Mouse (Mus musculus) urinary bladder, postnatal 36 days (tissue): ENCODE results near the gene Kcp.
A peak's percentile ranks its signal among the peaks of the same experiment; 100 is the strongest.

Source experiments
- DNase-seq, 2 experiments: peaks; one replicate each; pipeline ENCODE4 v3.0.0; 2022; ENCODE audit warnings: low spot score in 2 of 2, mixed read lengths in 1 of 2

Gene Kcp

DNA sequence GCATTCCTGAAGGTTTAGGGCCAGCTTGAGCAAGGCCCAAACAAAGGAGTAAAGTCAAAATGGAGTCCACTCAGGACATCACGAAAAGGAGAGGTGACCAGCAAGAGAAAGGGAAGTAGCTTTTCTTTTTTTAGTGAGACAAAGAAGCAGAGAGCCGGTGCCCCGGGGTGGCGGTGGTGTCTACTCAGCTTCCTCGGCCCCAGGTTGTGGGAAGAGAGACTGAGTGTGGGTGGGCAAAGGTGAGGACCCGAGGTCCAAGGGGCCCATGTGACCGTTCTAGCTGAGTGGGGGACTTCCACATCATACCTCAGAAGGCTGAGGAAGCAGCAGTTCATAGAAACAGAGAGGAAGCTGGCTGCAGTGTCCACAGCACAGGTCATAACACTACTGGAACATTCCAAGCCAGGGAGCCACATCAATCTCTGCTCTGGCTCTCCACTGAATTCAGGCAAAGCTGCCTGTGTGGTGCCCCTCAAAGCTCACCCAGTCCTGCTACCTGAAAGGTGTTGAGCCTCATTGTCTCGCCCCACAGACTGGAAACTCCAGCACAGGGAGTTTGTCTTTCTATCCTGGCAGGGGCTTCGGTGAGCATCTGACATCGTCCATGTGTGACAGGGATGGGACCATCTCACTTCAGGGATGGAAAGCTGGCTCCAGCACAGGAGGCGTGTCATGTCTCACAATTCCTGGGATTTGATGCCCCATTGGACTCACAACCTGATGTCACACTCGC, 15.7 kb upstream of the Kcp start:
- no peak for DNase-seq

- DNase-seq: no peak
These were observed 15.0 kb upstream of the Kcp start for GRCm38 (mm10) chr6:29522626-29523300.

DNA sequence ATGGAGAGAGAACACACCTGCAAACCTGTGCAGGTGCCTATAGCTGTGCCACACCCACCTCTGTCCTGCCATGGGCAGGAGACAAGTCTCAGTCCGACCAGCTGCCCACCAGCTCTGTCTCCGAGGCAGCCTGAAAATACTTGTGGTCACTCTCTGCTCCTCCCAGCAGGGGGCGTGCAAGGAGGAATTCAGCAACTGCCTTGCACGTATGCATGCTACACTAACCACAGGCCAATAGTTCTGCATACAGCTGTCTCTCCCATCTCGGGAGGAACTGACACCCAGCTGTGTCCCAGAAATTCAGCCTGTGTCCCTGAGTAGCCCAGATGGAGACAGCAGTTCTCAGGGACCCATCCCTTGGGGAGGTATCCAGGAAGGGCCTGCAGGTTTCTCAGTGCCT, 9.4 kb upstream of the Kcp start:
- DNase-seq: peak; percentile 69 to 75

- DNase-seq: peak in 1 of 2 experiments; percentile 30
These were observed 5.5 kb upstream of the Kcp start for GRCm38 (mm10) chr6:29513284-29513683.

DNA sequence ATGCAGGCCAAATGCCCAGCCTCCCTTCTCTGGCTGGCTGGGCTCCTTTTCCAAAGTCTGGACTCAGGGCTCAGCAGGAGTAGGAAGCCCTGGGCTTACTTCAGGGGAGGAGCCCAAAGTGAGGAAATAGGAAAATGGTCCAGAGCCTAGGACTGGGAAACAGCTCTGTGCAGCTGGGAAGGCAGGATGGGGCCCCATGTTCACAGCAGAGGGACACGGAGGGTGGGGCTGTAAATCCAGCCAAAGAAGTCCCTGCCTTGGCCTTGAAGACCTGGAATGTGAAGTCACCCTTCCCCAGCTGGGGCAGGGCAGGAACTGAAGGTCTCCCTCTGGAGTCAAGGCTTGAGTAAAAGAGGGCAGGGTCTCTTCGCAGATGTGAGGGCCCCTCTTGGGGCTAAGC, 1.3 kb upstream of the Kcp start:
- no peak for DNase-seq

- DNase-seq: no peak
These were observed 918 bp downstream of the Kcp start for GRCm38 (mm10) chr6:29506834-29507233.

- DNase-seq: no peak
These were observed 2.3 kb downstream of the Kcp start for GRCm38 (mm10) chr6:29505493-29505892.

- no peak for DNase-seq
These were observed 6.2 kb downstream of the Kcp start for GRCm38 (mm10) chr6:29501599-29501998.

- no peak for DNase-seq
These were observed 6.9 kb downstream of the Kcp start for GRCm38 (mm10) chr6:29500810-29501209.

- no peak for DNase-seq
These were observed 7.6 kb downstream of the Kcp start for GRCm38 (mm10) chr6:29500177-29500576.

DNA sequence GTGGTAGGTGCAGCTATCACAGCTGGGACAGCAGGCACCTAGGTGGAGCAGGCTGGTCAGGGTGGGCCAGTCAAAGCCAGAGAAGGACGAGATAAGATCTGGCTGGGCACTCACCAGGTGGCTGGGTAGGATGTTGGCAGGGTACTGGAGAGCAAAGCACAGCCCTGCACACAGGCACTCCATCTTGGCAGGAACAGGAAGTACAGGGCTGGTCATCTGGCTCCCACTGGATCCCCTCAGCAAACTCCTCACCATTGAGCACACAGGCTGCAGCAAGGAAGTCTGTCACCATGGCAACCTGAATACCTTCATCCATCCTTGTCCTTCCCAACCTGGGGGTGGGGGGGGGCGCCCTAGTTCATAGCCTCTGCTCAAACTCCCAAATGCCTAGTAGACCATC, 10.0 kb downstream of the Kcp start:
- no peak for DNase-seq

- no peak for DNase-seq
These were observed 11.5 kb downstream of the Kcp start for GRCm38 (mm10) chr6:29496270-29496669.

DNA sequence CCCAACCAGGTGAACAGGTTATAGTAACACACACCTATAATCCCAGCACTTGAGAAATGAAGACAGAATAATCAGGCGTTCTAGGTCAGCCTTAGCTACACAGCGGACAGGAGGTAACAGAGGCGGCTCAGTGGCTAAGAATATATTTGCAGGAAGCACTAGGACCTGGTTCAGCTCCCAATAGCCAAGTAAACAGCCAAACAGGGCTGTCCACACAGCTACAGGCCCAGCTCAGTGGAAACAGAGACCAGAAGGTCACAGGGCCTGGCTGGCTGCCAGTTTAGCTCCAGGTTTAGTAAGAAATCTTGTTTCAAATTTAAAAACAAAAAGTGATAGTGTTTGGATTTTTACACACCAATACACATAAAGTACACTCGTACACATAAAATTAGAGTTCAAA, 13.7 kb downstream of the Kcp start:
- DNase-seq: peak in 1 of 2 experiments; percentile 38

- DNase-seq: no peak
These were observed 21.8 kb downstream of the Kcp start for GRCm38 (mm10) chr6:29485951-29486350.

DNA sequence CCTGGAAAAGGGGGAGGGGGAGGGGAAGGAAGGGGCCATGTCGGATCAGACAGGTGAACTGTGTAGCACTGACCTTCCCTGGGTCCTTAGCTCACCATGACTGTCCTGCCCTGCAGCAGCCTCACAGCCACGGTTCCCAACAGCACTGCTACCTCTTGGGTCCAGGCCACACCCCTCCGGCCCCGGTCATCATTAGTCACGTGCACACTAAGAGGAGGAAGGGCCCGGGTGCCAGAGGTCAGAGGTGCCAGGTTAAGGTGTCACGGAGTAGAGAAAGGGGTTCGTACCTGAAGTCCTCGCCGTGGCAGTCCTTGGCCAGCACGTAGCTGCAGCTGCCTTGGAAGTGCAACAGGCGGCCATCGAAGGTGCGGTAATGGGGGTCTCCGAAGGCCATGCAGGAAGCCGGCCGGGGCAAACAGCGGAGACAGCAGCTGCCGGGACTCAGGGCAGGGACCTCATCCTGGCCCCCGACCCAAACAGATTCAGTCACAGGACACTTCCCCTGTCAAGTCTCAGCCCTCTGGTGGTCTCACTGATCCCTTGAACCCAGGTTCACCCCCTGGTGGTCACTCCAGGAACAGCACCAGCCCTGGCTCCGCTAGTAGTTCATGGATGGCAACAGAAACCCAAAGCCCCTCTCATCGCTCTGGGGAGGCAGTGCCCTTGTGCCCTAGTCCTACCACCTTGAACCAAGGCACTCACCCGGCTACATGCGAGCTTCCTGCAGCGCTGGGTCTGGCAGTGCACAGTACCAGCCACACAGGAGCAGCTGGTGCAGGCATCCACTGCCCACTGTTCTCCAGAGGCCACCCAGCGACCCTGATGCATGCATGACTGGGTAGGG, 22.8 kb downstream of the Kcp start:
- peak; percentile 38 to 52 for DNase-seq

DNA sequence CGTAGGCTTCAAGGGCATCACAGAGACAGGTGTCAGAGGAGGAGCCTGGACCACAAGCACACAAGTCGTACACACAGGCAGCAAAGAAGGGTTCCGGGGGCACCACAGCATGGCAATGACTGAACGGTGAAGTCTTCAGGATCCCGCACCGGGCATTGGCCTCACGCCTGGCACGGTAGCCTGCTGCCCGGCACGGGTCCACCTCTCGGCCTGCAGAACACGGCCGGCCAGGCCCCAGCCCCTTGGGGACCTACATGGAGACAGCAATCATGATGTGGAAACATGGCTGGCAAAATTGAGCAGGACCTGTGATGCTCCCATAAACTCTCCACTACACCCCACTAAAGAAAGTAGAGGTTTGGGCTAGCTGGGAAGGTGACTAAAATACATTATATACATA, 25.1 kb downstream of the Kcp start:
- DNase-seq: no peak

- DNase-seq: no peak
These were observed 33.0 kb downstream of the Kcp start for GRCm38 (mm10) chr6:29474736-29475135.

- peak; percentile 56 to 73 for DNase-seq
These were observed 33.6 kb downstream of the Kcp start for GRCm38 (mm10) chr6:29473941-29474691.

DNA sequence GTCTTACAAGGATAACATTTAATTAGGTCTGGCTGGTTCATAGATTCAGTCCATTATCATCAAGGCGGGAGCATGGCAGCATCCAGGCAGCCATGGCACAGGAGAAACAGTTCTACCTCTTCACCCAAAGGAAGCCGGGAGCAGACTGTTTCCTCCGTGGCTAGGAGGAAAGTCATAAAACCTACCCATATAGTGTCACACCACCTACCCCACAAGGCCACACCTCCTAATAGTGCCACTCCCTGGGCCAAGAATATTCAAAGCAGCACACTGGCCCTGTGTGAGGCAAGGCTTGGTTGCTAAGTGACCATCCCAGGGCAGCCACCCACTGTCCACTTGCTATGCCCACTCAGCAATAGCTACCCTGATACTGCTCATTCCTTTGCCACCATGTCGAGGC, 36.6 kb downstream of the Kcp start, which contains the start of gene Atp6v1fnb:
Gene Atp6v1fnb (plus strand): TSS at position 301 of the 400 bp plus-strand sequence.
- no peak for DNase-seq

- no peak for DNase-seq
These were observed 38.9 kb downstream of the Kcp start for GRCm38 (mm10) chr6:29468851-29469250.

DNA sequence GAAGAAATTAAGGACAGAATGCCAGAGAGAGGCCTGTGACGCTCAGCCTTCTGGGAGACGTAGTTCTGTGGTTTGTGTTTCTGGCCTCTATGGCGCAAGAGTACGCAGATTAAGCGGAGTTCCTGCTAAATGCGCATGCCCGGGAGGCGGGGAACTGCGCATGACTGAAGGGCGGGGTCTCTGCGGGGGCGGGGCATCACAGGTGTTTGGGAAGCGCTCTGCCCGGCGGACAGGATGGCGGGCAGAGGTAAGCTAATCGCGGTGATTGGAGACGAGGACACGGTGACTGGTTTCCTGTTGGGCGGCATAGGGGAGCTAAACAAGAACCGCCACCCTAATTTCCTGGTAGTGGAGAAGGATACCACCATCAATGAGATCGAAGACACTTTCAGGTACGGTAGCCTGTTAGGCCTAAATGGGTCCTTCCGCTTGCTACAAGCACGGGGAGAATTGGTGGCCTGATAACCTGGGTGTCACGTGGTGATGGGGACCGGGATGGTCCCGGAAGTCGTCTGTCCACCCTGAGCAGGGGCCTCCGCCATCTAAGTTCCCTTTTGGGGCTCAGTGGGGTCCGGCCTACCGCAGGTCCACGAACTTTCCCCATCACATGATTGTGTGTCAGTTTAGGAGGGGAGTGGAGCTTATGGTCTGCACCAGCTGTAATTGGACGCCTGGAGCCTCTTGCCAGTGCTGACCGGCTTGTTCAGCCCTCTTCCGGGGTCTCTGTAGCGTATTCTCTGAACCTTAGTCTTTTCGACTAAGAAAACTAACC, 40.0 kb downstream of the Kcp start, which contains the start of gene Atp6v1f:
Gene Atp6v1f (plus strand): TSS at position 136 of the 772 bp plus-strand sequence.
- peak; percentile 86 to 92 for DNase-seq
